Mouse (Mus musculus) stomach, postnatal 0 days (tissue): Measurements from ENCODE around the gene Gm39653.

Experiments
- CTCF ChIP-seq: IDR thresholded peaks from 2 replicates; pipeline ENCODE4 v1.5.1; 2016; ENCODE audit warnings: antibody characterized with exemption, low read depth, mild to moderate bottlenecking, moderate library complexity
- EP300 ChIP-seq: optimal IDR thresholded peaks from 2 replicates; pipeline ENCODE3; 2016; ENCODE audit warnings: antibody characterized with exemption

- TF ChIP-seq CTCF (no peak), EP300 (no peak)
These were observed 43.5 kb upstream of the Gm39653 start for GRCm38 (mm10) chr1:63572229-63572628.
